Mouse (Mus musculus): ENCODE measurements around the gene Gxylt2.

GRCm38 (mm10) chr6:100706861-100707260 lies 2.3 kb downstream of the Gxylt2 start:
- TF ChIP-seq CTCF (IDR thresholded peaks at IDR 0.05; ENCODE audit: extremely low read depth, insufficient read length, insufficient replicate concordance, low read depth, low read length) (no peak), POLR2A (IDR thresholded peaks at IDR 0.05; ENCODE audit: low read depth, low read length) (no peak)
